Mouse (Mus musculus) lung, postnatal 10 days (tissue): ENCODE measurements around the gene Pax3.

Experiments used
- DNase-seq: peaks from one replicate; pipeline ENCODE4 v3.0.0; 2021

Pax3 gene

DNA sequence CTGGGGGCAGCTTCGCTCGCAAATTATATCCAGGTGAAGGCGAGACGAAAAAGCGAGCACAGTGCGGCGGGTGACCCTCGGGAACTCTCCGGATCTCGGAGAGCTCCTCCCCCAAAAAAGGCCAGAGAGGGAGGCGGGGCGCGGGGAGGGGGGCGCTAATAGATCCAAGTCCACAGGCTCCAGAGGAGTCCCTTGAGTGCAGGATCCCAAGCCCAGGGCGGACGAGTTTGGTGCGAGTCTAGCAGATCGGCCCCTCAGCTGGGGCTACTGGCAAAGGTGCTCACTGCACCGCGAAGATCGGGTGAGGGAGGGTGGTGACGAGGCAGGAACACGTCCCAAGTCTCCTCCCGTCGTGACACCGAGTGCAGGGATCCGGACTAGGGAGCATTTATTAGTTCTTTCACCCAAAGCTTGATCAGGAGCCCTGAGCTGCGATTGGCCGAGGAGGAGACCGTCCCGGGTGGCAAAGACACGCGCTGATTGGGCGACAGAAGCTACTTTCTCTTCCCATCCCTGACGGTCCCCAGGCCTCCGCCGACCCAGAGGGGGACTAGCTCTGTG, at the start of gene Pax3:
TSS of gene Pax3 (minus strand) at position 384 of the 561 bp plus-strand sequence.
- no peak for DNase-seq

DNA sequence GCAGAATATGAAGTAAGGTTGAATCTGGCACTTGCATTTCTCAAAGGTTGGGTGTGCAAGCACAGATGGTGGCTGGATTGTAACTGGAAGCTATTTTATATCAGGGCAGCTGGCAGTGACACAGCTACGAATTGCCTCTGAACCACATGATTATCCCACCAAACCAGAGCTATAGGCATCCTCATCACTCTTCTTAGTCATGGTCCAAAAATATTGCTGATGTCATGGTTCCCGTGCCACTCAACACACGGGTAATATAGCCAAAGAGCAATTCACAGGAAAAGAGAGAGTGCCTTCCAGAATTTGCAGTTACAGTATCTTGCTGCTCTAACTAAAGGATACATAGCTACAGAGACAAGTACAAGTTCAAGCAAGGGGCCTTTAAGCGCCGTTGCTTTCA, 37.4 kb upstream of the Pax3 start:
- DNase-seq: no peak

DNA sequence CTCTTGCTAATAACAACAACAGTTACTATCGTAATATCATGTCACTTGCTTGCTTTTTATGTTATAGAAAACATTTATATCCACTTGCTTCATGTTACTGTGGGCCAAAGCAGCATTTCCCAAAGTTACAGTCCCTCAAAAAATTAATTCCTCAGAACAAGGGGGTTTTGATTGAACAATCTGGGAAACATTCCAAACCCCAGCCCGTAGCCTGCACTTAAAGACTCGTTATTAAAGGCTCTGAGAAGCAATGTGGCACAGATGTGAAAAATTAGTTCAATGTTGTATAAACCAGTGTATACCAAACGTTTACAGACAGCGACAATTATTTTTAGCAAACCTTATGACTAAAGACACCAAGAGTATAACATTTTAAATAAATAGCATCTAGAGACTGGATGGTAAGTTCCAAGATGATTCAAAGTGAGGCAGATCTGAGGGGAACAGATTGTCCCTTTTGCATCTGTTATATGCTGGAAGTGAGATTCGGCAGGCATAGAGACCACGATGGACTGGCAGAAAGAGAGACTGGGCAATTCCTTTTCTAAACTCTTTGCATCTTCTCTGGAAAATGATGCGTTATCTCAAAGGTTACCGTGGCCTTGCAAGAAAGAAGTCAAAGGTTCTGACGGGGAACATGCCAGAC, 35.1 kb upstream of the Pax3 start:
- DNase-seq: no peak

DNA sequence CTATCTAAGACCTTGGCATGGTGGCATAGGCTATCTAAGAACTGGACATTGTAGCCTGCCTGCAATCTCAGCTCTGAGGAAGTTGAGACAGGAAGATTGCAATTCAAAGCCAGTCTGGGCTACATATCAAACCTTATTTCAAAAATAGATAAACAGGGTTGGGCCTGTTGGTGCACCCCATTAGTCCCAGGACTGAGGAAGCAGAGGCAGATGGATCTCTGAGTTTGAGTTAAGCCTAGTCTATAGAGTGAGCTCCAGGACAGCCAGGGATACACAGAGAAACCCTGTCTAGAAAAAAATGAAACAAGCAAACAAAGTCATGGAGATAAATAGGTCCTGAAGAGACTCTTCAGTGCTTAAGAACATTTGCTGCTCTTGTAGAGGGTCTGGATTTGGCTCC, 32.9 kb upstream of the Pax3 start:
- no peak for DNase-seq

DNA sequence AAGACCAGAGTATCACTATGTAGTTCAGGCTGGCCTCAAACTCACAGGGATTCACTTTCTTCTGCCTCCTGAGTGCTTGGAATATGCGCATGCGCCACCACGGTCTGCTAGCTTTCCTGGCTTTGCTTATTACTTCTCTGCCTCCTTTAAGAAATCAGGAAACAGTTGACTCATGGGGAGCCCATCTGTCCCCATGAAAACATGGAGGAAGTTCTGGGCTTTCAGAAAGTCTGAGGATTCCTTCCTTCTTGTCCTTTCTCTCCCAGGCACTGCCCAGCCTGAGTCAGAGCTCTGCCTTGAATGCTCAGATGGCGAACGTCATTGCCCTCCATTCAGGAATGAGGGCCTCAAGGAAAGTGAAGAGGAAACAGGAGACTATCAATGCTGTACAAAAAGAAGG, 31.8 kb upstream of the Pax3 start:
- DNase-seq: no peak

DNA sequence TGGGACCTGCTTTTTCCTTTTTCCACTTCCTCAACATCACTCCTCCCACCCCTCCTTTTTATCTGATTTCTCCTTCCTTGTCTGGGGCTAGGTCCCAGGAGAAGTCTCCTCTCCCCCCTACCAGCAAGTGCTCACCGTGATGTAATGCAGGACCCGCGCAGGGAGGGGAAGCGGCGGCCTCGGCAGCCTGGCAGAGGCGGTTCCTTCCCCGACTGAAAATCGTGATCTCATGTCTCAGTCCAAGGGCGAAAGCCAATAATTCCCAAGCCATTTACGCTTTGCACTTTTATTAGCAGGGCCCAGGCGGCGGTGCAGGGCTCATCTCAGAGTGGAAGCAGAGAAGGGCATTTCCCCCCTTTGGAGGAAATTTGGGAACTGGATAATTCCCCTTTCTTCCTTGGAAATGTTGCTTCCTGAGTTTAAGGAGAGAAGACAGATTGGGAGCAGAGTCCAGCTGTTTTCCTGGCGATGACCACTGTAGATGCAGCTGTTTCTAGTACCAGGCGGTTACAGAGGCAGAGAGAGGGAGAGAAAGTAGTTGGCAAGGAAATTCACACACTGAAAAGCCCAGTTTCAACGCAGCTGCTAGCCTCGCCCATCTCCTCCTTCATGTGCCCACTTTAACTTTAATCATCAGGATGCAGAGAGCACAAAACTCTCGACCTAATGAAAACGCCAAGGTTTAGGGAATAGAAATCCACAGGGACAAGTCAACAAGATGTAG, 21.3 kb upstream of the Pax3 start:
- peak; percentile 10 for DNase-seq

DNA sequence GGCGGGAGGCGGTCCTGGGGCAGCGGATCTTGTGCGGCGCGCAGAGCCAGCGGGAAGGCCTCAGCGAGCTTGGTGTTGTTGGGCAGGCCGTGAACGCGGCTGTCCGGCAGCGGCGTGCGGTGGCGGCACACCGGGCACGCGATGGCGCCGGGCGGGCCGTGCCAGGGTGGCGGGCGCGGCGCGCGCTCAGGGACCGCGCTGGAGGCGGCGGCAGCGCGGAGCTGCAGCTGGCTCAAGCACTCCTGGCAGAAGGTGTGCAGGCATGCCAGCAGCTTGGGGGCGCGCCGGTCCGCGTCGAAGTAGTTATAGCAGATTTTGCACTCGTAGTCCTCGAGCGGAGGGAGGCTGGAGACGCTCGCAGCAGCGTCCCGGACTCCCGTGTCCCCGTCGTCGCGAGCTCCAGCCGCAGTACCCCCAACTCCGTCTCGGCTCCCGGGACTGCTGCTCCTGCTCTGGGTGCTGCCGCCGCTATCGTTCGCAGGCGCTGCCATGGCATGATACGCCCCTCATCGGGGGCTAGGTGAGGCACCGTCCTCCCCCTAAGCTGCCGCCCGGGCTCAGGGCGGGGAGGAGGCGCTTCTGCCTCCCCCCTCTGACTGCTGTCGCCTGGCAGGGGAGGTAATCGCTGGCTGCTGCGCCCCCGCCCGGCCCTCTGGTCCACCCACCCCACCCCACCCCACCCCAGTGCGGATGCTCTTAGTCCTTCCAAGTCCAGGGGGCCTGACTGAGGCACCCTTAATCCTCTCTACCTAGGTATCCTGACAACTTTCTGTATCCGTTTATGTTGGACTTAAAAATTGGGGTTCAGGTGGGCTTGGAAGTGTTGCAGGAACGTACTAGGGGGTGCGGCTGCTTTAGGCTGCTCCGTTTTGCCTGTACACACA, 20.5 kb upstream of the Pax3 start:
- peak; percentile 24 for DNase-seq

DNA sequence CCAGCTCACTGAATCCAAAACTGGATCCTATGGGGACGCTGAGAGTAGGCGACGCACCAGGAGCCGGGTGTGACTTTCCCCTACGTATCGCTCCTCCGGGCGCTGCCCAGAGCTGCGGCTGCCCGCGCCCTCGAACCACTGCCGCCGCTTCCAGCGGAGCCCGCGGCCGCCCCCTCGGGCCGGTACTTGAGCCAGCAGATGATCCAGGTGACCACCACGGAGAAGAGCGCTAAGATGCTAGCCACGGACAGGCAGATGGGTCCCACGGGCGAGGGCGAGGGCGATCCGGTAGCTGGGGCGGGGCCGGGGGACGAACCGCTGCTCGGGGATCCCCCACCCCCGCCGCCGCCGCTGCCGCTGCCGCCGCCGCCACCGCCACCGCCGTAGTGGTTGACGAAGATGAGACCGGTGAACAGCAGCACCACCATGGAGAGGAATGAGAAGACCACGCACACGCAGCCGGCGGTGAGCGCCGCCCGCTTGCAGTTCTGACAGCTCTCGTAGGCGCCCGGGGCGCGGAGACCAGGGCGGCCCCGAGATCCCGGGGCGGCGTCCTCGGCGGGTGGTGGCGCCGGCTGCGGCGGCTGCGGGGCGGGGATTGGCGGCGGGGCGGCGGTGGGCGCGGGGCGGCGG, 19.7 kb upstream of the Pax3 start:
- no peak for DNase-seq

DNA sequence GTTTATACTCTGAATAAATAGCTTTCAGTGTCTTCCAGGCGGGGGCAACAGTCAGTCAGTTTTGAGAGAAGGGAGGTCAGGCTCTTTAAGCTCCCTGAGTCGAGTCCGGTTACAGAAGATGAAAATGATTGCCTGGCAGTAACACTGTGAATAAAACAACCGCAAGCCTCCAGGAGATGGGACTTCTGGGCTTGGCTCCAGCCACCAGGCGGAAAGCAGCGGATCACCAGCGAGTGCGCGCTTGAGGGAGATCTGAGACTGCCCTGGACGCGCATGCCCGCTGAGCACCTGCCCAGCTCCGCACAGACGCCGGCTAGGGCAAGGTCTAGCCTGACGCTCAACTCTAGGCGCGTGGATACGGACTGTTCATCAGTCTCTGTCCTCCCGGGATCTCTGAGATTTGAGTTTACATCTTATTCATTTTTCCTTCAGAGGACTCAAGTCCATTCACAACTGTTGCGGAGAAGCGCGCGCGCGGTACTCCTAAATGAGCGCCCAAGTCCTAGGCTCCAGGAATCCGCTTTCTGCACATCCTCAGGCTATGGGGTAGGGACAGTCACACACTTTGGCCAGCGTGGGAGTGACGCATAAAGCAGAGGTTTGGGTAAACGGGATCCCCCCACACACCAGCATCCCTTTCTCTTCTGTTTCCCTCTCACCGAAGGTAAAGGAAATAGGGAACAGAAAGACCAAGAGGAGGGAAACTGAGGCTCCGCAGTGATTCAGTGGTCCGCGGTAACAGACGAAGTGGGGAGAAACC, 19.0 kb upstream of the Pax3 start:
- DNase-seq: peak; percentile 32

DNA sequence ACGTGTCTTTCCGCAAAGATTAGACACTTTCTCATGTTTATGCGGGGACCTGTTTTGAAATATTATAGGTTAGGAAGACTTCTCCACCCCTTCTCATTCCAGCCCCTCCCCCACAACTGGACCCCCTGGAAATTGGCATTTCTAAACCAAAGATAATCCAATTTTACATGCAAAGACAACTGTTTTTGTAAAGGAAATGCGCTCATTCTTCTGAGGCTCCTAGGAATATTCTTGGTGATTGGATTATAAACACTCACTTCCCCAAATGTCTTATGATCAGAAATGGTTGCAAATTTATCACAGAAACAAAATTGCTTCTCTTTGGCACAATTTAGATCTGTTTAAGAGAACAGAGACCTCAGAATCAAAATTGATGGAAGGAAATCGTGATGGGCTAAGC, 14.1 kb upstream of the Pax3 start:
- no peak for DNase-seq

DNA sequence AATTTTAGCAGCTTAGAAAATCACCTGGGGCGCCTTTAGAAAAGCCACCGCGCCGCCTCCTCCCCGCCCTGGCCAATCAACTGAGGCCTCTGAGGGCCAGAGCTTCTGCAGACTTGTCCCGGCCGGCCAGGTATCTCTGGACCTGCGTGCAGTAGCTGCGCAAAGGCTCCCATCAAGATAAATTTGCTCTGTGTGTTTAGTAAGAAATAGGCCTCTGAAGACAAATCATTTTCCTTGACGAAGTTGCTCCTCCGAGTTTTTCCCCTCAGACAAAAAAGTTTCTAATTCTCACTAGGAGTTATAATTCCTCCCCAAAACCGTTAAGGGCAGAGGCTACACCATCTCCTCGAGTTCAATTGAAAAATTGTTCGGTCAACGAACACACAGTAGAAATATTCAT, 13.6 kb upstream of the Pax3 start:
- no peak for DNase-seq

DNA sequence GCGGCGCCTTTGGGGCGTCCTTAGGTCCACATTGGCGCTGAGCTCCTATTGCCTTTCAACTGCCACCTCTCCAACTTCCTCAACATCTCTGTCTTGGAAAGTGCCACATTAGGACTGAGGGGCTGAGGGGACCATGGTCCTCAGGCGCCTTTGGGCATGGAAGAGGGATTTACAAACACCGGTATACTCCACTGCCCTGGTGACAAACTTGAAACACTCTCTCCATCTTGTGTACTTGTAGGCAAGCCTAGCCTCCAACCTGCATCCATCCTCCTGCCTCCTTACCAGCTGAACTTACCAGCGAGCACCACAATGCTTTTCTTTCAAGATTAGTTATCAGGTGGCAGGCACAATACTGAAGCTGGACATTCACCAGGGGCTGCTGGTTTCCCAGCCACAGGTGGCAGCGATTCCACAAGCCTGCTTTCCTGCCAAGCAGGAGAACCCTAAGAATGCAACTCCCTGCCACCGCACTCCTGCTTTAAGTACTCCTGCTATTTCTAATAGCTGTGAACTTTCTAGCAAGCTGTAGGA, 11.4 kb upstream of the Pax3 start:
- no peak for DNase-seq

DNA sequence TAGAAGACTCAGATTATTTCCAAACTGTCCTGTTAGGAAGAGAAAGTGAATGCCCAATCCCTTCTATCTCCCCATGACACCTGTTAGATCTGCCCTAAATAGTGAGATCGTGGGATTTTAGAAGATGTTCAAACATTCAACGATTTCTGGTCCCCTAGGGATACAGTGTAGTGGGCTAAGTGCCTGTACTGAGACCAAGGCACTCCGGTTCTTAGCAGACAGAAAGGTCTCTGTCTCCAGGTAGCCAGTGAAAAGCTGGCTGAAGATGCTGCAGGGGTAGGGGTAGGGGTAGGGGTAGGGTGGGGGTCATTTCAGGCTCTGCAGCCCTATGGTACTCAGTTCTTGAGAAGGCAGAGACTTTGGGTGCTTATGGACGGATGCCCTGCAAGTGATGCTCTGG, 7.4 kb upstream of the Pax3 start:
- no peak for DNase-seq

DNA sequence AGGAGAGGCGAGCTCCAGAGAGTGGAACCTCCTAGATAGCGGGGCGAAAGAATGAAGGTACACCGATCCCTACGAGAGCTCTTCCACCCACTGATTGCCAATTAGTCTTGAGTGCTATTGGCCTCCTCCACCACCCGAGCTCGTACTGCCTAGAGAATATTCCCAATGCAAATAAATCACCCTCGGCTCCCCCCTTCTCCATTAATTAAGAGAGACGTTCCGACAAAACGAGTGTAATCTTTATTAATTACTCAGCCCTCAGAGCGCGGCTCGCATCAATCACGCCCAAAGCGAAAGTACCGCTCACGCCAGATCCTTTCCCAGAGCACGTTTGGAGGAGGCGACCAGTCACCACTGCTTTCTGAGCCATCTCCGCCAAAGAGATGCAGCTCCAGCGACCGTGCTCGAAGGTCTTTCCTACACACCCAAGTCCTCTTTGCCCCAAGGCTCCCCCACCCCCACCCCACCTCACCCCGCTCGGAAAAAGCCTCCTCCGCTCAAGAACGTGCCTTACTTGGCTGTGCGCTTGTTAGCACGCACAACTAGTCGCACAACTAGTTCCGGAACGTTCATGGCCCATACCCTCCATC, 6.8 kb upstream of the Pax3 start:
- no peak for DNase-seq

DNA sequence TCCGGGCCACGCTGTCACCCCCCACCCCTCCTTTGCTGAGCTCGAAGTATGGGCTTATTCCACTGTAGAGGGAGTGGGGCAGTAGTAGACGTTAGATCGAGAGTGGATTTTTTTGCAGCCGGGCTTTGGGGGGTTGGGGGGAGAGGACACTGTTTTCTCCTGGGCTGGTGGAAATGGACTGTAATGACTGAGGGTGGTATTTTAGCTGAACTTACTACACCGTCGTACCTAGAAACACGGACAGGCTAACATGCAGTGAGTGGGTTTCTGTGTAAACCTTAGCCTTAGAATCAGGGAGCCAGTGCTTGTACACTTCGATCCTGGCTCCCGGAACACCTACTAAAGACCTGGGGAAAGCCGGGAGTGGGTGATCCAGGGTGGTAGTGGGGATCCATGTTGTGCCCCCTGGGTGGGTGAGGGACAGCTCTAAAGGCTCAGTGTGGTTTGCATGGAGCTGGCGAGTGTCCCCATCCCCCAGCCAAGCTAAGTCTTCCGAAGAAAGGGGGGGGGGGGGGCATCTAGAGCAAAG, 6.2 kb upstream of the Pax3 start:
- DNase-seq: no peak

DNA sequence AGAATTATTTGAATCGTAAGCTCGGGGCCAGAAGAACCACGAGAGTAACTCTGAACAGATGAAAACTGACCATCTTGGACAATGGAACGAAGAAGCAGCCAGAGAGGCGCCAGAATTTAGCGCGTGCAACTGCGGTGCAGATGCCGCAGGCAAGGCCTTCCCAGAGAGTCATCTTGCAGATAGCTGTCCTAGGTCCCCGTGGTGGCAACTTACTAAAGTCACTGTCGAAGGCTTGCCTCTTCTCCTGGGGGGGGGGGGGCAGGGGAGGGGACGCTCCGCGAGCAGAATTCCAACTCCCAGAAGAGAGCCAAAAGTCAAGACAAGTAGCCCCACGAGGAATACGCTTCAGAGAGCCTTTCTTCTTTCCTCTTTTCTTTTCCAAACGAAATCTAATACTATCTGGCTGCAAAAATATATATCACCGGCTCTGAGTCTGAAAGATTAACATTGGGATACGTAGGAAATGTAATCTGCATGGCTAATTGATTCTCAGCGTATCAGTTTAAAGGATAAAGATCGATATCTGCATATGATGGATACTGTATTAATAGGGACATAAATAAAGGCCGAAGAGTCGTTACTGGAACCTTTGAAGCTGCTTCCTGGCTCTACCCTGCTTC, 5.6 kb upstream of the Pax3 start:
- no peak for DNase-seq

DNA sequence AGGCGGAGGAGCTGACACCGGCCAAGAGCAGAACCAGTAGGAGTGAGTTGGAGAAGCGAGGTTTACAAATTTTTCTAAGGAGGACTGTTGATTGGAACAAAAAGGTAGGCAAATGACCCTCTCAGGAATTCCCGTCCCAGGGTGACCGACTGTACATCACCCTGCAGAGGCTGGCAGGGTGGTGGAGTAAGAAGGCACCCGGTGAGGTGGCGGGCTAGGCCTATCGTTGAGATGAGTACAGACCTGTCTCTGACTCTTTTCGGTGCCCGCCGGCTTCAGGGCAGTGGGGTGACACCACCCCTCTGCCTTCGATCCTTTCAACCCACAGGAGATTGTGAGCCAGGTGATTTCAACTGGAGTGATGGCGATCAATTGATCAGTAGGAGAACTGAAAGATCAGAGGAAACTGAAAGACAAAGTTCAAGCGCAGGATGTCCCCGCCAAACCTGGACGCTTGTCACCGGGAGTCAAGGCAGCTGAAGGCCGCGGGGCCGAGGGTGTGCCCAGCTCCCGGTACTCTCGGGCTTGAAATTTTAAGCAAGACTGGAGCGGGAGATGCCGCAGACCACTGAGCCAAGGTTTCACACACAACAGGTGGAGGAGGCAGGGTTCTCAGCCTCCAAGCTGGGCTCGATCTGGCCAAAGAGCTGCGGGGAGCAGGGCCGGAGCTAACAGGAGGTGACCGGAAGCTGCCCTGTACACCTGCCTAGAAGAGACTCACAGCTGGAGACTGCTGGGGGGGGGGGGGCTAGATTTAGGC, 4.5 kb upstream of the Pax3 start:
- no peak for DNase-seq

DNA sequence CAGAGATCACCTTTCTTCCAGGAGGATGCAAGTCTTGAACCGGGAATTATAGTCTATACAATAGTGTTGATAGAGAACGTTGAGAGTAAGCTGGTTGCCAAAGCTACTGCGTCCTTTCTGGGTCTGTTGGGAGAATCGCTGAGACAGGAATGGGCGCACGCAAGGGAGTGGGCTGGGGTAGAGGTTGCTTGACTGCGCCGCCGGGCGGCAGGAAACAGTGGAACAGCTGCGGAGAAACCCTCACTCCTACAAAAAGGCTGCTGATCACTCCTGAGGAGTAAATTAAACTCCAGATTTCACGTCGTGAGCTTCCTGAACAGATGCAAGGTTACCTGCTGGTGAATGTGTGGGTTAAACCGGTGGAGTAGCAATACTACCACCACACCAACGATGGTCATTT, 3.3 kb upstream of the Pax3 start:
- no peak for DNase-seq

DNA sequence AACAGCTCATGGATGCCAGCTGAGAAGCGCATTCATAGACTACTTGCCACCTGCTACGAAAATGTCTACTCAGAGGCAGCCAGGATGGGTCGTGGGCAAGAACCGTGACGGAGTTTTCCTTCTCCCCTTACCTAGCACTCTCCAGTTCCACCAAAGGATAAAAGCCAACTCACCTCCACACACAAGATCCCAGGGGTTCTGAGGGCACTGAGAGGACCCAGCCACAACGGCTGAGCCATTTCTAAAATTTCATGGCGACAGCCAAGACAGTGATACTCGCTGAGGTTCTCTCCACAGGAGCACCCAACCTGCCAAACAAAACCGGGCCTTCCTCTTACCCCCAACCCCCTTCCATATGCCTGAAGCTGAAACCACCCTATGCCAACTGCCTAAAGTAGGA, 2.3 kb upstream of the Pax3 start:
- DNase-seq: no peak

DNA sequence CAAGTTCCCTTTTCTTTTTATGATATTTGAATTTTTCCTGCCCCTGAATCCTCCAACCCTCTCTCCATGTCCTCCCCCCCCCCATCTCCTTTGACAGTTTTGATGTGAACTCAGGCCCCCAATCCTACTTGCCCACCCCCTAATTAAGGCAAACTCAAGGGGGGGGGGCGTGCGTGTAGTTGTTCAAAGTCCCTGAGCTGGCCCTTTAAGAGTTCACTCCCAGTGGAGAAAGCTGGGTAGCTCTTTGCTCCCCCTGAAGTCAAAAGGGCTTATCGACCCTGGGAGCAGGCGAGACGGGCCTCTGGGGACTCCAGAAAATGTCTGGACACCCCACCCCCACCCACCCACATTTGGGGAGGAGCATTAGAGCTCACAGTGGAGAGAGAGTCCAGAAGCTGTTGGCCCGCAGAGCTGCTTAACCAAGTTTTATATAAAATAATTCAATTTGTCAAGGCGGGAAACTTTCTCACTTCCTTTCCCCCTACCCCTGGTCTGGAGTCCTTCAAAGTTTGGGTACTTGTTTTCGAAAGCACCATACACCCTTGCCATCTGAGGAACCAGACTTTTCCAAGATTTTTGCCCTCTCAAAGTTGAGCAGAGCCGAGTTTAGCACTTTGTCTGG, 1.5 kb upstream of the Pax3 start:
- no peak for DNase-seq
